Mouse (Mus musculus) hindbrain, postnatal 0 days (tissue): ENCODE measurements around the gene Sec31b. TPM values are rescaled to one million over a fixed set of nuclear protein-coding genes. Genes with fewer than 3 reads are reported as not detected.

Experiments
- ATAC-seq: fragments of 200-750 bp; cut with Nextera tagmentation; 2 replicates; pipeline ENCODE4 v1.8.0; 2017; ENCODE audit warnings: mild to moderate bottlenecking, moderate TSS enrichment, moderate library complexity
- DNase-seq: peaks from one replicate; pipeline ENCODE4 v3.0.0-alpha.2; 2015; ENCODE audit warnings: low spot score
- H3K27ac ChIP-seq: fragments of 300-500 bp; sonication (generic); 2 replicates; pipeline ENCODE4 v1.5.1; 2014; ENCODE audit warnings: mild to moderate bottlenecking
- H3K27me3 ChIP-seq: fragments of 300-500 bp; sonication (generic); 2 replicates; pipeline ENCODE4 v1.6.1; 2014; ENCODE audit warnings: low read length, mixed read lengths; ENCODE audit not compliant: insufficient read depth
- H3K36me3 ChIP-seq: fragments of 300-500 bp; sonication (generic); 2 replicates; pipeline ENCODE4 v1.6.1; 2014; ENCODE audit warnings: low read length, mixed read lengths; ENCODE audit not compliant: insufficient read depth
- H3K4me1 ChIP-seq: fragments of 300-500 bp; sonication (generic); 2 replicates; pipeline ENCODE4 v1.6.1; 2014; ENCODE audit warnings: antibody characterized with exemption, low read length, mixed read lengths; ENCODE audit not compliant: insufficient read depth
- H3K4me2 ChIP-seq: fragments of 300-500 bp; sonication (generic); 2 replicates; pipeline ENCODE4 v1.6.1; 2014; ENCODE audit warnings: low read depth, mild to moderate bottlenecking, low read length, moderate library complexity, mixed read lengths
- H3K4me3 ChIP-seq: fragments of 300-500 bp; sonication (generic); 2 replicates; pipeline ENCODE4 v1.5.1; 2014; ENCODE audit warnings: low read length
- H3K9ac ChIP-seq: fragments of 300-500 bp; sonication (generic); replicated peaks from 2 replicates; pipeline ENCODE4 v1.6.1; 2014; ENCODE audit warnings: mild to moderate bottlenecking, low read length, moderate library complexity, mixed read lengths
- H3K9me3 ChIP-seq: fragments of 300-500 bp; sonication (generic); 2 replicates; pipeline ENCODE4 v1.6.1; 2016; ENCODE audit warnings: low read length, mixed read lengths
- CTCF ChIP-seq: IDR thresholded peaks from 2 replicates; pipeline ENCODE4 v1.5.1; 2016; ENCODE audit warnings: antibody characterized with exemption, control low read depth, low read depth
- WGBS: fragments of 180-500 bp; shearing (Covaris S2); extraction: QIAGEN DNeasy Blood & Tissue Kit; methylation state at CpG from one replicate; pipeline ENCODE4 v1.1.7; 2014; 5-methylcytosine and 5-hydroxymethylcytosine counted together
- polyA plus RNA-seq: library from polyadenylated mRNA; unstranded; fragments of >200 nt; fragmentation: Nextera tagmentation; extraction: Ambion mirVana; gene quantifications from 2 replicates; pipeline ENCODE4 v1.2.1, GENCODE M21; 2015
- total RNA-seq: library from RNA; depleted of rRNA; stranded (reverse); fragments of >200 nt; gene quantifications from 2 replicates; pipeline ENCODE4 v1.2.3, GENCODE M21; 2014

Sec31b gene
- total and polyA plus RNA-seq, 2 experiments from 2014 or later = 0.33 to 0.63 TPM

DNA sequence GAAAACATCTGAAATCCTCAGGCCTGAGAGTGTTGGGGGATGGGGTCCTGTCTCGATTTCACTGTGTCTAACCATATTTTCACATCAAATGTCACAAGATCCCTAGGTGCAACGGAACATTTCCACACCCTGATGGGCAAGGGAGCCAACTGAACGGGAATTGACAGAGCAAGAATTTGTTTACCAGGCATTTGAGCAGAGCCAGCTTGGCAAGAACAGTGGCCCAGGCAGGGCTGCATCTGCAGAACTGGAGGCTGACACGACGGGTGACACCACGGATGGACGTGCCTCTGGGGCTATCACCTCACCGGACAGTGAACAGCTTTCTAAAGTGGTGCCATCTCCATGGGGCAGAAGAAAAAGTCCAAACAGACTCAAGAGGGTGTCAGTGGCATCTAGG lies 8.2 kb downstream of the Sec31b start:
- no peak overlapping the region for H3K4me2 ChIP-seq
- no peak for TF ChIP-seq CTCF
- H3K4me1 ChIP-seq = no peaks in the 10 kb centered on the region
- no peaks in the 10 kb centered on the region for H3K36me3 ChIP-seq
- no peak for DNase-seq
- WGBS = 83% methylated on average over 8 of the region's 8 CpGs
- H3K27ac ChIP-seq = no peak overlapping the region
- H3K27me3 ChIP-seq = no peaks in the 10 kb centered on the region
- no peak overlapping the region for H3K9ac ChIP-seq
- no peak for ATAC-seq
- H3K9me3 ChIP-seq = no peaks in the 10 kb centered on the region
- H3K4me3 ChIP-seq = no peak overlapping the region

GRCm38 (mm10) chr19:44535376-44535775 lies 10.3 kb downstream of the Sec31b start:
- Histone ChIP-seq H3K9me3 (no peaks in the 10 kb centered on the region), H3K36me3 (no peaks in the 10 kb centered on the region), H3K4me2 (no peak overlapping the region), H3K27me3 (no peaks in the 10 kb centered on the region), H3K4me1 (no peaks in the 10 kb centered on the region), H3K4me3 (no peak overlapping the region), H3K27ac (no peak overlapping the region), H3K9ac (no peak overlapping the region)
- 27% methylated on average over 3 of the region's 3 CpGs for WGBS
- TF ChIP-seq CTCF = peak; percentile 76
- DNase-seq (peak; percentile 65), ATAC-seq (0 out of 2 replicates have a peak, but pooled peaks have one; percentile 27)

GRCm38 (mm10) chr19:44530018-44530417 lies 15.6 kb downstream of the Sec31b start:
- H3K9ac ChIP-seq = no peak overlapping the region
- DNase-seq (no peak), ATAC-seq (no peak)
- H3K27ac ChIP-seq = no peak overlapping the region
- H3K4me1 ChIP-seq = no peaks in the 10 kb centered on the region
- H3K4me2 ChIP-seq = no peak overlapping the region
- H3K4me3 ChIP-seq = no peak overlapping the region
- no peaks in the 10 kb centered on the region for H3K36me3 ChIP-seq
- H3K27me3 ChIP-seq = no peaks in the 10 kb centered on the region
- no peak for TF ChIP-seq CTCF
- no peaks in the 10 kb centered on the region for H3K9me3 ChIP-seq
- WGBS = 84% methylated on average over 6 of the region's 6 CpGs

- H3K36me3 ChIP-seq = no peaks in the 10 kb centered on the region
- H3K4me3 ChIP-seq = no peak overlapping the region
- no peak for TF ChIP-seq CTCF
- H3K9ac ChIP-seq = no peak overlapping the region
- no peak overlapping the region for H3K4me2 ChIP-seq
- 85% methylated on average over 9 of the region's 9 CpGs for WGBS
- 0 out of 2 replicates have a peak, but pooled peaks cover 5% of the 10 kb centered on the region for H3K27me3 ChIP-seq
- no peak for ATAC-seq
- no peaks in the 10 kb centered on the region for H3K9me3 ChIP-seq
- H3K27ac ChIP-seq = no peak overlapping the region
- no peak for DNase-seq
- H3K4me1 ChIP-seq = no peaks in the 10 kb centered on the region
Measured at GRCm38 (mm10) chr19:44525551-44526205, 20.0 kb downstream of the Sec31b start.

DNA sequence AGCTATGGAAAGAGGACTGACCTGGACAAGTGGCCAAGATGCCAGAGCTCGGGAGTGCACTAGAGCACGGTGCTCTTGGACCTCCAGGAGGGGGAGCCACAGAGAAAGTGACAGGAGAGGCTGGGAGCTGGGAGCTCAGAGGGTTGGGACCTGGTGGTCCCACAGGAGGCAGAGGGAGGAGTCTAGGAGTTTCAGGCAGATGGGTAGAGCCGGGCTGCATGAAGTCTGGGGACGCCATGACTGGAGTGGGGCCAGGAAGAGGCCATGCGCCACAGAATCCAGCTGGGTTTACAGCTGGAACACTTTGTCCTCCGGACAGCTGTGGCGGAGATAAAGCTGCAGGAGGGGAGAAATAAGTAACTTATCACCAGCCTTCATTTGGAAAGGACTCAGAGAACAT lies 26.5 kb downstream of the Sec31b start:
- Histone ChIP-seq H3K36me3 (no peaks in the 10 kb centered on the region), H3K4me2 (no peak overlapping the region), H3K9ac (no peak overlapping the region), H3K27ac (no peak overlapping the region), H3K9me3 (no peaks in the 10 kb centered on the region), H3K4me1 (no peaks in the 10 kb centered on the region), H3K4me3 (no peak overlapping the region), H3K27me3 (peaks cover 37% of the 10 kb centered on the region)
- ATAC-seq (no peak), DNase-seq (peak; percentile 8)
- WGBS = 34% methylated on average over 7 of the region's 7 CpGs
- TF ChIP-seq CTCF = peak; percentile 43

DNA sequence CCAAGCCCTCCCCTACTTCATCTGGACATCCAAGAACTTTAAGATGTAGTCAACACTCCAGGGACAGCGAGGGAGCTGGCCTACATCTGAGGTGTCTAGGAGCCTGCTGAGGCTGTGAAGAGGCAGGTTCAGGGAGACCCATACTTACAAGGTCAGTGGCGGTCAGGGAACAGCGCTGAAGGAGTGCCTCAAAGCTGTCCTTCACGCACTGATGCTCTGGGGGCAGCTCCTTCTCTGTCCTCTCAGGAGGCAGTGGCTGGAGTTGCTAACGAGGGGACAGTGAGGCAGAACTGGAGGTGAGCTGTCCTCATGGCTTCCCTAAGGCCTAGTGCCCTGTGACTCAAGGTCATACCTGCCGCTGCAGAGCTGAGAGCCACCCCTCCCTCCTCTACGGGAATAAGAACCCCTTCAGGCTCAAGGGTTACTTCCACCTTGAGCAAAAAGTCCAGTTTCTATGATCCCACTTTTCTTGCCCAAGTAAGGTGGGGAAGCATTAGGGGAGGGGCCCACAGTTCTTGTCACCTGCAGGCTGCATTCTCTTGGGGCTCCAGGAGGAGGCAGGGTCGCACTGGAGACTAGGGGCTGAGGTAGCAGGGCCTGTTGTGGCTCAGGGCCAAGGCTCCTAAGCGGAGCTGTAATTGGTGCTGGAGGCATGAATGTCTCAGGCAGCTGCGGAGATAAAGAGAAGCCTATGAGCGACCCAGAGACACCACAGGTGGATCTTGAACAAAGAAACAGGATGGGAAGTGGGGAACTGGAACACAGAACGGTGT lies 27.5 kb downstream of the Sec31b start:
- no peak for ATAC-seq
- Histone ChIP-seq H3K4me3 (no peak overlapping the region), H3K27ac (no peak overlapping the region), H3K4me1 (no peaks in the 10 kb centered on the region), H3K9me3 (no peaks in the 10 kb centered on the region), H3K27me3 (peaks cover 42% of the 10 kb centered on the region), H3K36me3 (no peaks in the 10 kb centered on the region), H3K9ac (no peak overlapping the region), H3K4me2 (no peak overlapping the region)
- 53% methylated on average over 12 of the region's 12 CpGs for WGBS
- peak; percentile 38 for TF ChIP-seq CTCF
- DNase-seq = peak; percentile 5

DNA sequence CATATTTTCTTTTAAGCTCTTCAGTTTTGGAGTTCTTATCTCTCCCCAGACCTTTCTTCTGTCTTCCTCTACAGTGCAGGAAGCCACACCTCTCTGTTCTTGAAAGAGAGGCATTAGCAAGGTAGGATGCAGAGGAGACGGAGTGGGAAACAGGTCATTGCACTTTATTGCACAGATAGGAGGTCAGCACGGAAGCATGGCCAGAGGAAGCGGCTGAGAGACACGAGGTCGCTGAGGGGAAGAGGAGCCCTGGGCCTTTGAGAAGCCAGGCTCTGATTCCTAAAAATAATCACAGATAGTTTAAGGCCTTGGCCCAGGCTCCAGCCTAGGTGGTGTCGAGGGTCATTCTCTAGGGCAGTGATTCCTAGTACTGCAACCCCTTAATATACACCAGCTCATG lies 29.9 kb downstream of the Sec31b start:
- Histone ChIP-seq H3K9me3 (no peaks in the 10 kb centered on the region), H3K9ac (no peak overlapping the region), H3K4me3 (no peak overlapping the region), H3K36me3 (no peaks in the 10 kb centered on the region), H3K27ac (no peak overlapping the region), H3K4me2 (no peak overlapping the region), H3K27me3 (peaks cover 59% of the 10 kb centered on the region), H3K4me1 (peaks cover 4% of the 10 kb centered on the region)
- no peak for DNase-seq
- TF ChIP-seq CTCF = no peak
- WGBS = 58% methylated on average over 6 of the region's 6 CpGs
- no peak for ATAC-seq
